Mouse (Mus musculus) kidney, postnatal 10 days (tissue): Measurements from ENCODE around the gene Adgrf3.
"Not testable (repeated sequence)": the region's sequence is repeated elsewhere in the genome, so short reads cannot be mapped to it uniquely, and the experiment has no call there.

ENCODE experiments used
- DNase-seq: peaks from one replicate; pipeline ENCODE4 v3.0.0; 2021; ENCODE audit warnings: mixed read lengths

Adgrf3 gene

DNA sequence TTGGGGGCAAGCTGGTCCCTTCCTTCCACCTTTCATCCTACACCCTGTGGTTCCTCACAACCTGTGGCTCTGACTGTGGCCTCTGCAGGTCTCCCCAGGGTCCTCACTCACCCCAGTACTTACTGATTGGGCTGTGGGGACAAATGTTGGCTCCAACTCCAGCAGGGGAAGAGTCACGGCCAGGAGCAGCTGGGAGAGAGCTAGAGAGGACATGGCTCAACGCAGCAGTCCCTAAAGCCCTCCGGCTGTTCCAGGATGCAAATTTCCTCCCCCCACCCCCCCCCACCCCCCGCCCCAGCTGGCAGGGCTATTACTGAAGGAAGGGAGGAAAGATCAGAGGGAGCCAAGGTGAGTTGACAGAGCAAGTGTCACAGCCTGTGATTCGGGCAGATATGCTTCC is at the start of gene Adgrf3:
TSS of gene Adgrf3 (minus strand) at position 230 of the 400 bp plus-strand sequence.
- DNase-seq = no peak

DNA sequence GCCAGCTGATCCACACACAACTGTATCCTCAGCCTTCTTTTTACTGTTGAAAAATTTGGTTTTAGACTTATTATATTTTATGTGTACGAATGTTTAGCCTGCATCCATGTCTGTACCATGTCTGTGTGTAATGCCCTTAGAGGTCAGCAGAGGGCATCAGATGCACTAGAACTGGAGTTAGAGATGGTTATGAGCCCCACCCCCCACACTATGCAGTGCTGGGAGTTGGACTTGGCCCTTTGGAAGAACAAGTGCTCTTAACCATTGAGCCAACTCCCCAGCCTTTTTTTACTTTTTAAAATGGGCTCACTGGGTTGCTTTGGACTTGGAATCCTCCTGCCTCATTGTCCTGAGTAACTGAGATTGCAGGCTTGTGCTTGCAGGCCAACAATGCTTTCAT is 42.1 kb upstream of the Adgrf3 start:
- DNase-seq = peak; percentile 16

DNA sequence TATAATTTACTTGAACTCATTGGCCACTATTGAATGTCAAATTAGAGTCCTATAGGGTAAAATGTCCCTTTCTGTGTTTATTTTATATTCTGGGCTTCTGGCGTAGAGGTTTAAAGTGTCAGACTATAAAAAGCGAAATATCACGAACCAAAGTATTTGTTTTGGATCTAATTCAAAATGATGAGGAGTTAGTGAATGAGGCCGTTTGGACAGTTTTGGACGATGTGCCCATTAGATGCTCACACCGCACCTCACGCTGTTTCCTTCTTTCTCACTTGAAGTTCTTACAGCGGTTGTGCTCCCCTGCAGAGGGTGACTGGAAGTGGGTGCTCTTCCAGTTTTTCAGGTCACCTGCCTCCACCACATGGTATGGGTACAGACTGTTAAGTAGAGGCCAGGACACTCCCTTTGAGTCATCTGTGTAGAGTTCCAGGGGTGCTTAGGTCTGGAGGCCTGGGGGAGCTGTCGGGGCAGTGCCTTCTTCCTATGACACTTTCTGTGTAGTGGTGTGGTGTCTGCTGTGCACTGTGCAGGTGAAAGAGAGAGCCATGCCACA is 40.4 kb upstream of the Adgrf3 start:
- no peak for DNase-seq

DNA sequence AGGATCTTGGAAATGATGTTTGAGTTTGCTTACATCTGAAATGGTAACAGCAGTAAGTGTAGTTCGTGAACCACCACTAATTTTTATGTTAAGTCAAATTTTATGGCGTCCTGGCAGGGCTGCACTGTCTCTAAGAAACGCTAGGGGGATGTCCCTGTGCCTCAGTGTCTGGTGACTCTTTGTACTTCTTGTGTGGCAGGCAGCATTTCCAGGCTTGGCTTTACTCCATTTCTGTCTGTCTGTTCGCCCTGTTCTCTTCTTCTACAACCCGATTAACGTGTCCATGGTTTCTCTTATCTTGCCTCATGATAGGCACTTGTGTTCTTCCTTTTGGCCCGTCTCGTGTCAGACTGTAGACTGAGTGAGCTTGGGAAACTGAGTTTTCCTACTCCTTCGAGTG is 38.2 kb upstream of the Adgrf3 start:
- peak; percentile 16 for DNase-seq

DNA sequence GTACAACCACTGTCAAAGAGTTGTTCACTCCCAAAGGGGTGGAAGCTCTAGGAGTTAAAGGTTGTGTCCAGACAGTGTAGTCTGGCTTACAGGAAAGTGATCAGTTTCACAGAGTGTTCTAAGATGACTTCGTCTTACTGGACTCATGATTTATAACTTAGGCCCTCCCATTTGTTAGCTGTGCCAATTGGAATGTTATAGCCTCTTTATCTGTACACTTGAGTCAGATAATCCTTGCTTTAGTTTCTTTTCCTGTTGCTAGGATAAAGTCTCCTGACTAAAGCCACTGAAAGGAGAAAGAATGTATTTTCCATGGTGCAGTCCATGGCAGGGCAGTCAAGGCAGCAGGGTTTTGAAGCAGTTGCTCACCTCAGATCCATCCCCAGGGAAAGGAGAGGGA is 36.9 kb upstream of the Adgrf3 start:
- no peak for DNase-seq

DNA sequence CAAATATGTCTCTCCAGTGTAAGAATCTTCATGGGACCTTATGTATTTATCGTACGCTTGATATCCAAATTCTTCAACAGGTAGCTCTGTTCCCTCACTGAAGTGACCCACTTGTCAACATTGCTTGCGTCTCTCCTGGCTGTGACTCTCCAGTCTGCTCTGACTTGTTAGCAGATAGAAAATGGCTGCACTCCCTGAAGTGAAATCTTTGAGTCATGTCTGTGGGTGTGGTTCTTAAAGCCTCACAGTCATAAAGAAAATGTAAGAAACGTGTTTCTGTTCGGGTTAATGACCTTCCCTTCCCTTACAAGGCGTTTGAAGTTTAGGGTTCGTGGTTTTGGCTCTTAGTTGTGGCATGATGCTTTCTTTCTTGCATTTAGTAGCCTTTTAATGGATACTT is 35.0 kb upstream of the Adgrf3 start:
- no peak for DNase-seq

DNA sequence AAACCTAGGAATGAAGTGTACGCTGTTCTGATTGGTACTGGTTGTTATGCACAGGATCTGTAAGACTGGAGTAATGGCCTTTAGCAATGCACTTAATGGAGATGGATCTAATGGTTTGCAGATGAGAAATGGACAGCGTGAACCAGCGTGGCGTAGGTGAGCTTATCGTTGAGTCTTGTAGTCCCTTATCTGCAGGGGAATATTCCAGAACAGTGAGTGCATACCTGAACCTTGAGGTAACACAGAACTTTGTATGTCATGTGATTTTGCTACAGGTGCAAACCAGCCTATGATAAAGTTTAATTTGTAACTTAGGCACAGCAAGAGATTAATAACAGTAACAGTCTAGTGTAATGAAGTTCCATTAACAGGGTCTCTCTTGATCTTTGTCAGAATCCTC is 33.0 kb upstream of the Adgrf3 start:
- DNase-seq = no peak

DNA sequence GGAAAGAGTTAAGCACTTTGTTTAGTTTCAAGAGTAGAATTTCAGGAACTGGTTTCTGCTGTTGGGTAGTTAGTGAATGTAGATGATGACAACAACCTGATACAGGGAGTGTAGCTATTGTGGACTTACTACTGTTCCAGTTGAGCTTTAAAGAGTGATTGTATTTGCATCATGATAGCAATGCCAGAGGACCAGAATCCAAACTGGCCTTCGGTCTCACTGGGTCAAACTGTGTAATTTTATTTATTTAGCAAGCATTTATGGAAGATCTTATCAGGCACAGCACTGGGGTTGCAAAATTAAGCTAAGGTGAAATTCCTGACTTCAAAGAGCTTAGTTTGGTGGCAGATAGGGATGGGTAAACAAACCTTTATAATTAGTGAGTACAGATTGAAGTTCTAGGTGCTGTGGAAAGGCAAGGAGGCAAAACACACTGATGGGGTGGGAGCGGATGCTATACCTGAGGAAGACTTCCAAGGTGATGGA is 30.2 kb upstream of the Adgrf3 start:
- no peak for DNase-seq

DNA sequence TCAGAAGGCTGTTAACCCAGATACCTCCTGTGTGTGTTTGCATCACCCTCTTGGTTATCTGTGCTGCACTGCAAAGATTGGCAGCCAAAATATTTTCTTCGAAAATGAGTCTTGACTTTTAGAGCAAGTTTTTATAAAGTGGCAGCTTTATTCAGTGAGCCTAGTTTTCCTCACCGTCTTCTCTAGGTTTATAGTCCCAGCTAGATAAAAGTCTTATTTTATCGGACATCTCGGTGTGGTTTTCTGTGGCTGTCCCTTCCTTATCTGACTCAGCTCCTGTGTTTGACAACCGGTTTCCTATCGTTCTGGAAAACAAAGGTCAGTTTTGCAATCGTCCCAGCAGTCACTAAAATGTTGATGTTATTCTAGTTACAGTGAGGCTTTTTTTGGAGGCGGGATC is 28.5 kb upstream of the Adgrf3 start:
- no peak for DNase-seq

DNA sequence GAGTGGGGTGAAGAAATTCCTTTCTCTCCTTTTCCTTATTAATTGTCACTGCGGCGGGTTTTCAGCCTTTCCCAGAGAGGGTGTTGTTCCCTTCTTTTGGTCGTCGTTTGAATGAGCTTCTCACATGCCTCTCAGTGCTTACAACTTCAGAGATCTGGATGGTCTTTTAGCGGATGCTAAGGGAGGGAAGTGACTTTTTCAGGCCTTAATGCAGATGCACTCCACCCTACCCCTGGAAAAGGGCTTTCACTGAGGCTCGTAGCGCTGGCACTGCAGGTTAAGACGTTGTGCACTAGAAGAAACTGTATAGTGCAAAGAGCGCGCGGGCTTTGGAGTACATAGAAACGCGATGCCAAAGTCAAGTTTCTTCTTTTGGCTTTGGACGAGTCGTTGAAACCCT is 27.5 kb upstream of the Adgrf3 start:
- peak; percentile 22 for DNase-seq

DNA sequence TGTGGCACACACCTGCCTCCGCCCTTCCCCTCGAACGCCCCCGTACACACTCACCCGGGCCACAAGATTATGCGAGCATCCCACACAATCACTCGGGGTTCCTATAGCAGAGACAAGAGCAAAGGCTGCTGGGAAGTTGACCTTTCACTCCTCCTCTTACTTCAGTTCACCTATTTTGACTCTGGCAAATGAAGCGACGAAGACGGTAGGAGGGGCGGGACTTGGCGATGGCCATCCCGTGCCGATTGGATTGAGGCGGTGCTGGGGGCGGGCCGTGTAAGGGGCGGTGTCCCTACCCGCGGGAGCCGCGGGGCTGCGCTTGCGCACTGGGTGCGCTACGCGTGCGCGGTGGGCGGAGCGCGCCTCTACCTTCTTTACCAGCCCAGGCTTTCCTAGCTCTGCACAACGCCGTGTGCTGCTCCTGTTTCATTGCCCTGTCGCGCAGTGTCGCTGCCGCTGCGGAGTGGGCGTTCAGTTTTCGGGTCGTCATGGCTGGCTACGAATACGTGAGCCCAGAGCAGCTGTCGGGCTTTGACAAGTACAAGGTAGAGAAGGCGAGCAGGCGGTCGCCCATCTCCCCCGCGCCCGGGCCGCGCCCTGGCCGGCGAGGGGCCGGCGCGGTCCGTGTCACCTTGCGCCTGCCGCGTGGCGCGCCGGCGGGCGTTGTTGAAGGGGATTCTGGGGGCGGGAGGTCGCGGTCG is 26.9 kb upstream of the Adgrf3 start, which contains the start of gene Selenoi:
TSS of gene Selenoi (plus strand) at position 311 of the 701 bp plus-strand sequence.
- peak; percentile 99 for DNase-seq

DNA sequence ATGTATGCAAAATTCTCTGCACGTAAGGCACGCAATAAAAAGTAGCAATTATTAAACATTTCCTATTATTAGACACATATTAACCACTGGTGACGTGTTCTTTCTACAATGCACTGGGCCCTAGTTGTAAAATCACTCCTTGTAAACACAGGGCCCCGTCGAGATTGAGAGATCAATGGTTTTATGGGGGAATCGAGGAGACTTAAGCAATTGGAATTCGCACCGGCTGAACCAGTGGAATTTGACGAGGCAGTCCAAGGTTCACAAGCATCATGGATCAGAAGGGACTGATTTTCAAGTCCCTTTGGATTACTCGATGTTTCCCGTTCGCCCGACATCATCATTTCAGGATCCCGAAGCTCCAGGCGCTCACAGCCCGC is 26.4 kb upstream of the Adgrf3 start:
- DNase-seq = no peak

DNA sequence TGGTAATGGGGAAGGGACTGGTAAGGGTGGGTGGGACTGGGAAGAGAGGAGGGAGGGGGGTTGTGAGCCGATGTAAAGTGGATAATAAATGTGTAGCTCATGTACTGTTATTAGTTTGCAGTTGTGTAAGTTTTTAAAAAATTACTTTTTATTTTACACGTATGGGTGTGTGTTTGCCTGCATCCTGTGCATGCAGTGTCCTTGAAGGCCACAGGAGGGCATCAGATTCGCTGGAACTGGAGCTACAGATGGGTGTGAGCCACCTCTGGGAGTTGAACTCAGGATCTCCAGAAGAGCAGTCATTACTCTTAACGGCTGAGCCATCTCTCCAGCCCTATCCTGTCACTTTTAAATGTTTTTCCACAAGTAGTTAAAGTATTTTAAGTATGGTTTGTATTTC is 25.4 kb upstream of the Adgrf3 start:
- DNase-seq = peak; percentile 39

DNA sequence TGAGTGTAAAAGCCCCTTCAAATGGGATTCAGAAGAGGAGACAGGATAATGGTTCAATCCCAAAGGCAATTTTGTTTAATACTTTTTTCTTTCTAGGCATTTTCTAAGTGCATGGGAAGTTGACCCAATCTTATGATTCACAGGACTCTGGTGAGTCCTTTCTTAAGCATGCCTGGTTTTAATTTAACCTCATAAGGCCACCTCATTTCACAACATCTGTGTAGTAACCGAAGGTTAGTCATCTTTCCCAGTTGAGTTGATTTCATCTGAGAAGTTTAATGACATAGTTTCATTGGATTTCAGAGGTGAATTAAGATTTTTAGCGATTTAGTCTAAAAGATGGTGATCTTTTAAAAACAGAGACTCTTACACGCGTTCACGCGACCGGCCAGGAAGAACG is 17.2 kb upstream of the Adgrf3 start:
- no peak for DNase-seq

DNA sequence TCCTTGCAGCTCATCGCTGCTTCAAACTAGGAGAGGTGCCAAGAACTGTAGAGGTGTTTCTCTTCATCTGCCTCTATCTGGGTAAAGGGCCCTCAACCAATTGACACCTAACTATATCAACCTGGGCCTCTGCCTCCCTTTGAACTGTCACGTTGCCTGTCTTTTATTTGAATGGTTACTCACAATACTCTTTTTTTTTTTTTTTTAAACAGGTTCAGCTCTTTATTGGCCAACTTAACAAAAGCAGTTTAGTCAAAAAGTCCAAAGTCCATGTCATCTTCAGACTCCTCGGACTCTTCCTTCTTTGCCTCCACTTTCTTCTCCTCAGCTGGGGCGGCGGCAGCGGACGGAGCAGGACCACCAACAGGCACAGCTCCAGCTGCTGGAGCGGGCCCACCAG is 15.1 kb upstream of the Adgrf3 start:
- DNase-seq = no peak

DNA sequence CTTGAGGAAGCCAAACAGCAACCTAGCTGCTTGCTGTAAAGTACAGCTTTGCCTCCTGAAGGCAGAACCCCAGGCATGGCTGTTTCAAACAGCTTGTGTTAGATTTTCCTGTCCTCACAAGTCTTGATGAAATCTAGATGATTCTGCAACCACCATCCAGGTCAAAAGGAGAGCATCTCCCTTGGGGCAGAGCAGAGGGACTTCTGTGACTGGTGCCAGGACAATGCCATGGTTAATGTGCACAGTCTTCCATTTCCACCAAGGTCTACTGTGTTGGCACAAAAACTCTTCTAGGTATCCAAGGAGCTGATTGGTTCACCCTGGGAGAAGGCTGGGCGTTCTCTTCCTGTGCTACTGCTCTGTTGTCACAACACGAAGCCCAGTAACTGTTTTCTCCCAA is 14.2 kb upstream of the Adgrf3 start:
- no peak for DNase-seq

DNA sequence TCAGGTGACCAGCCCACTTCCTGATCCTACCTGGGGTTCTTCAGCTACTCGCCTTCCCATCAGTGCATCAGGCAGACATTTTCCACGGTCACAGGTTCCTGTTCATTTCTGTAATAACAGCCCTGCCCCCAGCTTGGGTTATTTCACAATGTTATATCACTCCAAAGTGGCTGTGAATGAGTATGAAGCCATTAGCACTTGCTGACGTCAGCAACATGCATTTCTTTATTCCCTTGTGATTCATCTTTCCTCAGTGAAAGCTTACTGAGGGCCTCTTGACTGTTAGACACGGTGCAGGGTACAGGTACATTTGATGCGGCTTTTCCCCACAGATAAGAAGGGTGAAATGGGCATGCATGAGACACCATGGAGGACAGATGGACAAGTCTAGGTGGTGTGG is 10.4 kb upstream of the Adgrf3 start:
- DNase-seq = no peak

DNA sequence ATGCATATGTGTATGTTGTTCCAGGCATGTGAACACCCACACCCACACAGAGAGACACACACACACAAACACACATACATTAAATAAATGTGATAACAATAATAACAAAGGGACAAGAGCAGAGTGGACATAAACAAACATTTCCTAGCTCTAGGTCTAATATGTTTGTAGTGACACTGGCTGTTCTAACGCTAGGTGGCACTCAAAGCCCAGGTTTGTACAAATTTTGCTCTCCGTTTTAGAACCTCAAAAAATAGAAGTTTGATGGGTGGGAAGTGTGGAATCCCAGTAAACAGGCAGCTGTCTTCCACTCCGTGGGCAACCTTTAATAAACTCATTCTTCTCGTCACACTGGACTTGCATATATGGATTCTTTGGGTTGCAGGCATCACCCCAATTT is 9.4 kb upstream of the Adgrf3 start:
- DNase-seq = peak; percentile 80

DNA sequence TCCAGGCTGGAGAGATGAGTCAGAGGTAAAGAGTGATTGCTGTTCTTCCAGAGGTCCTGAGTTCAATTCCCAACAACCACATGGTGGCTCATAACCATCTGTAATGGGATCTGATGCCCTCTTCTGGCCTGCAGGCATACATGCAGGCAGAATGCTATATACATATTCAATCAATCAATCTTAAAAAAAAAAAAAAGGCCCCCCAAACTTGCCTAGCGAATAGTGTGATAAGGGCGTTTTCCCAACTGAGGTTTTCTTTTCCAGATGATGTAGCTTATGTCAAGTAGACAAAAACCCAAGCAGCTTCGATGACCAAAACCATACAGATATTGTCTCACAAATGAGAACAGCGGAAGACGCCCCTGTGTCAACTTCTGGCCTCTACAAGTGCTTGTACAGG is 5.2 kb upstream of the Adgrf3 start:
- not testable (repeated sequence) for DNase-seq

DNA sequence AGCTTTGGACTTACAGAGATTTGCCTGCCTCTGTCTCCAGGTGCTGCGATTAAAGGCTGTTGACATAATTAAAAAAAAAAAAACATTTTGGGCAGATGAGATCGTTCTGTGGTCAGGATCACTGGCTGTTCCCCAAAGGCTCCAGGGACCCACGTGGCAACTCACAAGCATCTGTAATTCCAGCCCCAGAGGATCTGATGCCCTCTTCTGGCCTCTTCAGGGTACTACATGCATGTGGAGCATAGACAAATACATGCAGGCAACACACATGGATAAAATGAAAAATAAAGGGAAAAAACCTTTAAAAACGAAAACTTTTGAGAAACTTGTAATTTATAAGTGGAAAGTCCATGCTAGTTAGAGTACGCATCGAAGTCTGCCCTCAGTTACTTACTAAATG is 1.8 kb upstream of the Adgrf3 start:
- peak; percentile 35 for DNase-seq

DNA sequence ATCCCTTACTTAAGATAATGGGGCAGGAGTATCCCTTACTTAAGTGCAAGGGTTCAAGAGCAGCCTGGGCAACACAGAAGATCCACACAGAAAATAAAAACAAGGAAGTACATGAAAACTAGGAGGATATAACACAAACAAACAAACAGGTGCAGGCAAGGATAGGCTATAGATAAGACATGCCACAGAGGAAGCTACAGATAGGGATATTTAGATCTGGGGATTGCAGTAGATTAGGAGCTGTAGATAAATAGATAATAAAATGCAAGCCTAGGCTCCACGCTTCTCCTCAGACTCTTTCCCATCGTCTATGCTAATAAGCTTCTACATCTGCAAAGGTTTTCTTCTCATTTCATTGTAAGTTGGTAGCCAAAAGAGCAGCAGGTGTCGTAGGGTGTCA is 488 bp downstream of the Adgrf3 start:
- DNase-seq = no peak

DNA sequence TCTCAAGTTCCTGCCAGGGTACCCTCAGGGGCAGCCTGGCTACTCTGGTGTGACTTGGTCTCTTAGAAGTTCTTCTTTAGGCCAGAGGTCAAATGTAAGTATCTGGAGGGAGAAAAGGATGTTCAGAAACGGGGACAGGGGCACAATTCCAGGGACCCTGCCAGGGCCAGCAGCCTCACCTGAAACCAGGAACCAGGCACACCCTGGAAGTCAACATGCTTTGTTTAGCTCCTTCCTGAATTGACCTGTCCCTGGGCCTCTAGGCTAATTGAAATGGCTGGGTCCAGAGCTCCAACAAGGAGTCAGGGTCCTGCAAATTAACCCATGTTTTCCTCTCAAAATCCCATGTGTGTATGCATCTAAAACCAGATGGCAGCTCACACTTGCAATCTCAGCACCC is 1.1 kb downstream of the Adgrf3 start:
- DNase-seq = no peak

DNA sequence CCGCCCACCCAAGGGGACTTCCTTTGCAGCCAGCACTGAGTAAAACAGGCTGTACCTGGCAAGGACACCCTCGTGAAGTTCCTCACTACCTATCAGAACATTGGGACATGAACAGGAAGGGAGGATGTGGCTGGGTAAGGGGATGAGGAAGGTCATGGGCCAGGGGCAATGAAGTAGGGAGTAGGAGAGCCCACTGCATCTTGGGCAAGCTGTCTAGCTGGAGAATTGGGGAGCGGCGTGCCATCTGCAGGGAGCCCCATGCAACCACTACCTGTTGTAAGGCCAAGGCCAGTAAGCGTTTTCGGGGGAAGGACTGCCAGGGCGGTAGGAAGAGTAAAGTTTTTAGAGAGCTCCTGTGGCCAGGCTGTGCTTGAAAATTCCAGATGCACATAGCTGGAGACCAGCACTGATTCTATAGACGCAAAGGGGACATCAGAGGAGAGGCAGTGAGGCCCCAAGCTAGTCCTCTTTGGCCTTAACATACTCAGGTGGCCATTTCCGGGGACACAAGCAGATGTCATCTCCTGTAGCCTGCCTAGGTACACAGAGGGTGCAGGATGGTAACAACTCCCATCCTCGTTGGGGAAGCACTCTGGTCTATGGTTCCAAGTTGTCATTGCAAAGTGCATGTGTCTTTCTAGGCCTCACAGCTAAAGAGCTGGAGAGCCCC is 2.2 kb downstream of the Adgrf3 start:
- DNase-seq = no peak

DNA sequence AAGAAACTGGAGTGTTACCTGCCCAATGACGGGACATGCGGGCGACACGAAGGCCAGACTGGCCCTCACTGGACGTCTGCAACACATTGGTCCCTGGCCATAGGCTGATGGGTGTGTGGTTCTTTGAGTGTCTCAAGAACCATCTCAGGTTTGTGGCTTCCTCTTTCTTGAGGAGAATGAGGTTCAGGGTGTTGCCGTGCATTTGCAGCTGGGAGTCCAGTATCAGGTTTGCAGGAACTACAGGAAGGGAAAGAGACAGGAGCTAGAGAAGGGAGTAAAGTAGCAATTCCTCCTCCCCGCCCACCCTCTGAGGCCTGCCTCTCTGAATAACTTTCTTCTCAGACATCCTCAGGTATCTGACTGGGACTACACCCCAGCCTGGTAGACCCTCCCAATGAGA is 3.3 kb downstream of the Adgrf3 start:
- no peak for DNase-seq
